Mouse (Mus musculus) stomach, embryonic 16.5 days (tissue): ENCODE results near the gene Maml3. TPM values are rescaled to one million over a fixed set of nuclear protein-coding genes. Genes with fewer than 3 reads are reported as not detected.

ENCODE experiments used
- ATAC-seq: fragments of 200-750 bp; cut with Nextera tagmentation; 2 replicates; pipeline ENCODE4 v1.8.0; 2017; ENCODE audit warnings: moderate number of reproducible peaks, moderate TSS enrichment; ENCODE audit not compliant: insufficient read depth, low FRiP score
- H3K27ac ChIP-seq: fragments of 300-500 bp; sonication (generic); 2 replicates; pipeline ENCODE4 v1.5.1; 2014; ENCODE audit warnings: low read length
- H3K27me3 ChIP-seq: fragments of 300-500 bp; sonication (generic); 2 replicates; pipeline ENCODE4 v1.6.1; 2014; ENCODE audit warnings: low read length, control low read depth, mixed read lengths; ENCODE audit not compliant: control insufficient read depth, insufficient read depth
- H3K36me3 ChIP-seq: fragments of 300-500 bp; sonication (generic); 2 replicates; pipeline ENCODE4 v1.6.1; 2014; ENCODE audit warnings: low read length; ENCODE audit not compliant: control insufficient read depth, insufficient read depth
- H3K4me1 ChIP-seq: fragments of 300-500 bp; sonication (generic); 2 replicates; pipeline ENCODE4 v1.6.1; 2014; ENCODE audit warnings: low read length, control low read depth, mixed read lengths; ENCODE audit not compliant: control insufficient read depth, insufficient read depth
- H3K4me2 ChIP-seq: fragments of 300-500 bp; sonication (generic); 2 replicates; pipeline ENCODE4 v1.6.1; 2014; ENCODE audit warnings: low read depth, low read length, mixed read lengths
- H3K4me3 ChIP-seq: fragments of 300-500 bp; sonication (generic); replicated peaks from 2 replicates; pipeline ENCODE4 v1.5.1; 2014; ENCODE audit warnings: mild to moderate bottlenecking, low read length
- H3K9ac ChIP-seq: fragments of 300-500 bp; sonication (generic); 2 replicates; pipeline ENCODE4 v1.6.1; 2014; ENCODE audit warnings: low read length
- H3K9me3 ChIP-seq: fragments of 300-500 bp; sonication (generic); replicated peaks from 2 replicates; pipeline ENCODE4 v1.6.1; 2016; ENCODE audit warnings: low read length, control low read depth; ENCODE audit not compliant: control insufficient read depth
- WGBS: fragments of 180-500 bp; shearing (Covaris S2); extraction: QIAGEN DNeasy Blood & Tissue Kit; methylation state at CpG from one replicate; pipeline ENCODE4 v1.1.7; 2014; 5-methylcytosine and 5-hydroxymethylcytosine counted together
- polyA plus RNA-seq: library from polyadenylated mRNA; unstranded; fragments of >200 nt; fragmentation: Nextera tagmentation; extraction: Ambion mirVana; gene quantifications from 2 replicates; pipeline ENCODE4 v1.2.1, GENCODE M21; 2015

Gene Maml3
- polyA plus RNA-seq, 1 experiment from 2014 or later, result 5.0 TPM

DNA sequence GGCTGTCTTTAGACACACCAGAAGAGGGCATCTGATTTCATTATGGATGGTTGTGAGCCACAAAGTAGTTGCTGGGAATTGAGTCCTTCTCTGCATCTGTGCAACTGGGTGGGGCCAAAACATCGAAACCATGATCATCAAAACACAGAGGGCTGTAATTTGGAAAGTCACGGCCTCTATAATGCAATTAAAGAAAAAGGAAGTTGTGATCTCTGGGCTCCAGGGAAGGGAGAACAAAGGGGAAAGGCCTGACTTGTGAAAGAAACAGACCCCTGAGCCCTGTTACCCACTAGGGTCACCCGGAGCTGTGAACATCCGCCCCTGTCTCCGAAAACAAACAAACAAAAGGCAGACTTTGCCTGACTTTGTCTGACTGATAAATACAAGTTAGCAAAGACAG is 123.4 kb downstream of the Maml3 start:
- H3K27me3 ChIP-seq, result no peaks in the 10 kb centered on the region
- no peak overlapping the region for H3K27ac ChIP-seq
- 68% methylated on average over 5 of the region's 5 CpGs for WGBS
- H3K4me3 ChIP-seq, result no peak overlapping the region
- no peak overlapping the region for H3K9ac ChIP-seq
- H3K9me3 ChIP-seq, result no peaks in the 10 kb centered on the region
- no peaks in the 10 kb centered on the region for H3K36me3 ChIP-seq
- ATAC-seq, result no peak
- H3K4me1 ChIP-seq, result 0 out of 2 replicates have a peak, but pooled peaks cover 6% of the 10 kb centered on the region
- no peak overlapping the region for H3K4me2 ChIP-seq

DNA sequence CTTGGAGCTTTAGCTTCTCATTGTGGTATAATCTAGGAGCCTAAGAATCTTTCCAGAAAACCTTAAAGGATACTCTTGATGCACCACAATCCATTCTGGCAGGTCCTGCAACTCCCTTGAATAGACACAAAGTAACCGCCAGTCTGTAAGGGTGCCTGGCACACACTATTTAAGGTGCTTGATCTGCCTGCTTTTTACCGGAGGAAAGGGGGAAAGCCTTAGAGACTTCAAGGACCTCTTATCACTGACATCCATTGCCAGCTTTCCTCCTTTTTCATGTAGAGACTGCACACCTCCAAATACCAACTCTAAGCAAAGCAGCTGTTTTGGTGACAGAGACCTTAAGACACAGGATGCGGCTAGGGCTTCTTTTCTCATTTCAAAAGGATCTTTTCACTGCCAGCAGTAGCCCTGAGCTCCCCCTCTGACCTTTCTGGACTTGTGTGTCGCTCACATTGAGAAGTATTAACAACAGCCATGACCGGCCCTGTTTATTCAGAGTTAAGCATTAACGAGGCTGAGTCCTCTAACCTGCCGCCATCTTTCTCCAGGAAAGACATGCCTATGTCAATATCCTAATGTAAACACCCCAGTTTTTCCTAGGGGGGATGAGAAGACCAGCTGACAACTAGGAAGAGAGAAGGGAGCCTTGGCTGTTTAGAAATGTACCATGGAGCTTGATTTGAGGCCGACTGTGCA is 127.1 kb downstream of the Maml3 start:
- Histone ChIP-seq H3K9ac (no peak overlapping the region), H3K36me3 (no peaks in the 10 kb centered on the region), H3K4me2 (peak overlapping the region; percentile 9; the same call in 1 of the 2 replicates), H3K4me1 (0 out of 2 replicates have a peak, but pooled peaks cover 10% of the 10 kb centered on the region), H3K27ac (peak overlapping the region; percentile 77), H3K4me3 (no peak overlapping the region), H3K9me3 (no peaks in the 10 kb centered on the region), H3K27me3 (no peaks in the 10 kb centered on the region)
- 41% methylated on average over 8 of the region's 8 CpGs for WGBS
- ATAC-seq, result peak; percentile 88

- Histone ChIP-seq H3K9me3 (no peaks in the 10 kb centered on the region), H3K27ac (no peak overlapping the region), H3K4me1 (0 out of 2 replicates have a peak, but pooled peaks cover 10% of the 10 kb centered on the region), H3K27me3 (no peaks in the 10 kb centered on the region), H3K4me2 (no peak overlapping the region), H3K36me3 (no peaks in the 10 kb centered on the region), H3K9ac (no peak overlapping the region), H3K4me3 (no peak overlapping the region)
- no peak for ATAC-seq
- WGBS, result 92% methylated on average over 7 of the region's 7 CpGs
Measured at GRCm38 (mm10) chr3:51974601-51975000, 130.3 kb downstream of the Maml3 start.

GRCm38 (mm10) chr3:51974153-51974552 is 130.7 kb downstream of the Maml3 start:
- 88% methylated on average over 6 of the region's 6 CpGs for WGBS
- ATAC-seq, result no peak

GRCm38 (mm10) chr3:51972576-51972975 is 132.3 kb downstream of the Maml3 start:
- Histone ChIP-seq H3K4me3 (no peak overlapping the region), H3K27ac (no peak overlapping the region), H3K27me3 (no peaks in the 10 kb centered on the region), H3K9ac (no peak overlapping the region), H3K4me2 (no peak overlapping the region), H3K4me1 (0 out of 2 replicates have a peak, but pooled peaks cover 9% of the 10 kb centered on the region), H3K36me3 (no peaks in the 10 kb centered on the region), H3K9me3 (no peaks in the 10 kb centered on the region)
- WGBS, result 66% methylated on average over 6 of the region's 6 CpGs
- ATAC-seq, result no peak

More at GRCm38 (mm10) chr3:51974153-51974552, 130.7 kb downstream of the Maml3 start:
- H3K9me3 ChIP-seq, result no peaks in the 10 kb centered on the region
- H3K4me3 ChIP-seq, result no peak overlapping the region
- no peaks in the 10 kb centered on the region for H3K27me3 ChIP-seq
- H3K4me2 ChIP-seq, result no peak overlapping the region
- H3K9ac ChIP-seq, result no peak overlapping the region
- H3K27ac ChIP-seq, result no peak overlapping the region
- H3K4me1 ChIP-seq, result 0 out of 2 replicates have a peak, but pooled peaks cover 10% of the 10 kb centered on the region
- no peaks in the 10 kb centered on the region for H3K36me3 ChIP-seq

- H3K9ac ChIP-seq, result no peak overlapping the region
- no peak overlapping the region for H3K4me2 ChIP-seq
- ATAC-seq, result no peak
- no peaks in the 10 kb centered on the region for H3K27me3 ChIP-seq
- no peaks in the 10 kb centered on the region for H3K36me3 ChIP-seq
- no peaks in the 10 kb centered on the region for H3K9me3 ChIP-seq
- H3K27ac ChIP-seq, result no peak overlapping the region
- H3K4me3 ChIP-seq, result no peak overlapping the region
- 83% methylated on average over 2 of the region's 2 CpGs for WGBS
- peaks cover 10% of the 10 kb centered on the region for H3K4me1 ChIP-seq
Measured at GRCm38 (mm10) chr3:51970489-51970888, 134.4 kb downstream of the Maml3 start.

- ATAC-seq, result no peak
- Histone ChIP-seq H3K9me3 (no peaks in the 10 kb centered on the region), H3K4me1 (peaks cover 20% of the 10 kb centered on the region), H3K27me3 (no peaks in the 10 kb centered on the region), H3K9ac (no peak overlapping the region), H3K27ac (no peak overlapping the region), H3K36me3 (no peaks in the 10 kb centered on the region), H3K4me2 (no peak overlapping the region), H3K4me3 (no peak overlapping the region)
- 68% methylated on average over 6 of the region's 6 CpGs for WGBS
Measured at GRCm38 (mm10) chr3:51969451-51969850, 135.4 kb downstream of the Maml3 start.

DNA sequence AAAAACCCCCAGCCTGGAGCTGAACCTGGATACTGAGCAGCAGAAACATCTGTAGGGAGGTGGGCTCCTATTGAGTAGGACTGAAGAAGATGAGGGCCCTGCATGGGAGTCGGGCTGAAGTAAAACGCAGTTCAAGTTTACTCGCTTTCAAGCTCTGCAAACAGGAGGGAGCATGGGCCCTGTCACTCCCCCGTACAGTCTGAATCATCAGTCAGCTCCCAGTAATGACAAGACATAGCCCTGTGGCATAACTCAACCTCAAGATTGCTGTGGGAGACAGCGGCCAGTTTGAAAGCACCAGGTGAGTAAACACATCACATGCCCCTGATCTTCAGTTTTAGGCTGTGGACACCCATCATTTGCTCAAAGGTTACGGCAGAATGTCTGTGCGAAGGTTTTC is 139.0 kb downstream of the Maml3 start:
- no peak overlapping the region for H3K4me3 ChIP-seq
- no peaks in the 10 kb centered on the region for H3K27me3 ChIP-seq
- ATAC-seq, result no peak
- WGBS, result 44% methylated on average over 7 of the region's 7 CpGs
- H3K9me3 ChIP-seq, result no peaks in the 10 kb centered on the region
- peak overlapping the region; percentile 19; the same call in 1 of the 2 replicates for H3K4me2 ChIP-seq
- peaks cover 31% of the 10 kb centered on the region for H3K4me1 ChIP-seq
- H3K27ac ChIP-seq, result peak overlapping the region; percentile 58
- no peaks in the 10 kb centered on the region for H3K36me3 ChIP-seq
- H3K9ac ChIP-seq, result 0 out of 2 replicates have a peak overlapping the region, but pooled peaks have one; percentile 31

DNA sequence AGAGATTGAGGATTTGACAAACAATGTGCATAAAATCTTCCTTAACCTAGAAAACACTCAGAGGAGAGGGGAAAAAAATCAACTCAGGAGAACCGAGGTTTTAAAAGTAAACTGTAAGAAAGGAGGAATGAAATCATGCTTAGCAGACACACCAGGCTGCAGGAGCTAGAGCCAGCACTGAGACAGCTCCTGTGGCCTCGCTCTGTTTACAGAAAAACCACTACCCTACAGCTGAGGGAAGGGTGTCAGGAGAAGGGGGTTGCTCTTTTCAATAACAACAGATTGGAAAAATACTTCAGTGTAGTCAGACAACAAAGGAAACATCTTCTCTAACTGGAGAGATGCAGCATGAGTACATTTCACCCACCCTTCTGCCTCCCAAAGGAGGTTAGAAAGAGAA is 139.4 kb downstream of the Maml3 start:
- H3K9me3 ChIP-seq, result no peaks in the 10 kb centered on the region
- 16% methylated on average over 2 of the region's 2 CpGs for WGBS
- peak overlapping the region; percentile 58 for H3K27ac ChIP-seq
- peak overlapping the region; percentile 19; the same call in 1 of the 2 replicates for H3K4me2 ChIP-seq
- ATAC-seq, result no peak
- 0 out of 2 replicates have a peak overlapping the region, but pooled peaks have one; percentile 31 for H3K9ac ChIP-seq
- no peak overlapping the region for H3K4me3 ChIP-seq
- H3K36me3 ChIP-seq, result no peaks in the 10 kb centered on the region
- H3K4me1 ChIP-seq, result peaks cover 31% of the 10 kb centered on the region
- no peaks in the 10 kb centered on the region for H3K27me3 ChIP-seq
